Mouse (Mus musculus) urinary bladder, postnatal 36 days (tissue): Measurements from ENCODE around the gene Nhlrc4.

Source experiments
- DNase-seq, 2 experiments: peaks; one replicate each; pipeline ENCODE4 v3.0.0; 2022; ENCODE audit warnings: low spot score in 2 of 2, mixed read lengths in 1 of 2

Nhlrc4 gene

DNA sequence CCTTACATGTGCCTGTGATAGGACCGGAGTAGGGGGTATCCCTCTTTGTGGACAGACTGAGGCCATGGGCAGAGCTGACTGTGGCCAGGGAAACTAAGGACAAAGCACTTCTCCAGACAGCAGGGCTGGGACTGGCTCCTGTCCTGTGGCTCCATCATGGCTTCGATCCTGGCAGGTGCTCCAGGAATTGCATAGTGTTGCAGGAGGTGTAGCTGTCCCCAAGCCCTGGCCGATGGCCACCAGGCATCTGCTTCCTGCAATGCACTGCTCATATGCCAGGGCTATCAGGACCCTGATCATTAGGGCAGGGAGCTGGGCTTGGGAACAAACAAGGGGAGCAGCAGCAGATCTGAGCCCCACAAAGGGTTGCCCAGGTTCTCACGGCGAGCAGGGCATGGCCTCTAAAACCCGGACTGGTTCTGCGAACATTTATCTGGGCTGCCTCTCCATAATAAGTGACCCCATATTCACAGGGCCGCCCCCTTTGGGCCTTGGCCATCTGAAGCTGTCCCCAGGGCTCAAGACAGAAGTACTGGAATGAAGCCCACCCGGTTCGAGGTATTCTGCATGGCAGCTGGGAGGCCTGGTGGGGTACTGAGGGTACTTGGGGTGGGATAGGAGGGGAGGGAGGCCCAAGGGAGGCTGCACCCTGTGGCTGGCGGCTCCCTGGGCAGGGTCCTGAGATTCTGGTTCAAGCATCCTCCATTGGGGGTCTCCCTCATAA lies 14.2 kb upstream of the Nhlrc4 start:
- DNase-seq: no peak

DNA sequence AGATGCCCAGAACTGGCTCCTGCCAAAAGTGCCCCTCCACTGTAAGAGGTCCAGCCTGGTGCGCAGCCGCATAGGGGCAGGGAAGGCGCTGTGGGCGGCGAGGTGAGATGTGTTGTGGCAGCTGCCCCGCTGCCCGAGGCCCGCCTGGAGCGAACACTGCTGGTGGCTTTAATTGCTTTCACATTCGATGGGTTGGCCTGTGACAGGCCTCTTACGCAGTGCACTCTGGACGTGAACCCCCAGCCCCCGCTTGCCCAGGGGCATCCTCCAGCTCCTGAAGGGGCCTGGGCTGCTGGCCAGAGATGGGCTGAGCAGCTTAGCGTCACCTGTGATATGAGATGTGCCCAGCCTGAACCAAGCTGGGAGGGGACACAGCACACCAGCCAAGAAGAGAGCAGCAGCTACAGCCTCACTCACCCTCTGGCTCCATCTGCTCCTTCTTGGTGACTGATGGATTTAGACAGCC lies 12.9 kb upstream of the Nhlrc4 start:
- no peak for DNase-seq

DNA sequence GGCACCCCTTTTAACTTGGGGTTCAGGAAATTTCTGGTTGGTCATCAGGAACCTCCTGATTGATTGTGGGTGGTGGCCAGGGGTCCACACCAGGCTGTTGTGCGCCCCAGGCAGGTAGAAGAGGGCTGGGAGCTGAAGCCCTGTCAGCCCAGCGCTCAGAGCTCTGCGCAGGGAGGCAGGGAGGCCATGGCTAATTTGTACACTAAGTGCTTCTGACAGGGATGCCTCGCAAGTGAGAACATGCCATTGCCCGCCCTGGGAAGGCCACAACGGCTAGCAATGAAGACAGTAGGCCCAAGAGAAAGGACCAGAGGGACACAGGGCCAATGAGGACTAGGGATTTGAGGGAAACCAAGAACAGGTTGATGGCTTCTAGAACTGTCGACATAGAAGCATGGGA lies 11.9 kb upstream of the Nhlrc4 start:
- no peak for DNase-seq

DNA sequence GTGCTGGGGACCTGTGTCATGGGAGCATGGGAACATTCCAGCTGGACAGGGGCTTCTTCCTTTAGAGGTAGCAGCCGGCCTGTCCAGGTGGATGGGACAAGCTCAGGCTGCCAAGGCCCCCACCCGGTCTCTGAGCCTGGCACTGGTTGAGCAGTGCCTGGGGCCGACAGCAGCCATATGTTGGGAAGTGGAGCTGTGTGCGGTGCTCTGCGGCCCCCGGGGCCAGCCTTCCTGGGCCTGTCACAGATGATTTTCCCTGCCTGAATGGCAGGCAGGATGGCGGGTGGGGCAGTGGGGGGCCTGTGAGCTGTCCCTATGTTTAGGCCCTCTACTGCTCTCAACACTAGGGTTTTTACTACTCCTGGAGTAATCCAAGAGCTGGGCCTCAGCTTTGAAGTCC lies 11.4 kb upstream of the Nhlrc4 start:
- DNase-seq: no peak

GRCm38 (mm10) chr17:25955736-25956135 lies 11.0 kb upstream of the Nhlrc4 start:
- DNase-seq: no peak

- DNase-seq: no peak
These were observed 9.9 kb upstream of the Nhlrc4 start for GRCm38 (mm10) chr17:25954671-25955070.

DNA sequence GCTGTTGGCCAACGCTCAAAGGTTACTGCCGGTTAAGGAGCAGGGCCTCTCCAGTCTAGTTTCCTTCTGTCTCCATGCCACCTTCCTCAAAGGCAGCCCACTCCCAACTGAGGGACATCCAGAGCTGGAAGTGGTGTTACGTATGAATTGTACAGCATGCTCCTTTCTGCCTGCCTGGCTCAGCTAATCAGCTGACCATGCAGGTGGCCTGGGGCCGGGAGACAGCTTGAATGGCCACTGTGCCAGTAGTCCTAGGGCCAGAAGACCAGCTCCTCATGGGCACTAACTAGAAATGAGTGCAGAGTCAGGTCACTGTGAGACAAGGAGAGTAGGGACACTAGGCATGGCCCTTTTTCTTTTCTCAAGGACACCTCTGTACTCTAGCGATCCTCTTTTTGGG lies 8.4 kb upstream of the Nhlrc4 start:
- no peak for DNase-seq

DNA sequence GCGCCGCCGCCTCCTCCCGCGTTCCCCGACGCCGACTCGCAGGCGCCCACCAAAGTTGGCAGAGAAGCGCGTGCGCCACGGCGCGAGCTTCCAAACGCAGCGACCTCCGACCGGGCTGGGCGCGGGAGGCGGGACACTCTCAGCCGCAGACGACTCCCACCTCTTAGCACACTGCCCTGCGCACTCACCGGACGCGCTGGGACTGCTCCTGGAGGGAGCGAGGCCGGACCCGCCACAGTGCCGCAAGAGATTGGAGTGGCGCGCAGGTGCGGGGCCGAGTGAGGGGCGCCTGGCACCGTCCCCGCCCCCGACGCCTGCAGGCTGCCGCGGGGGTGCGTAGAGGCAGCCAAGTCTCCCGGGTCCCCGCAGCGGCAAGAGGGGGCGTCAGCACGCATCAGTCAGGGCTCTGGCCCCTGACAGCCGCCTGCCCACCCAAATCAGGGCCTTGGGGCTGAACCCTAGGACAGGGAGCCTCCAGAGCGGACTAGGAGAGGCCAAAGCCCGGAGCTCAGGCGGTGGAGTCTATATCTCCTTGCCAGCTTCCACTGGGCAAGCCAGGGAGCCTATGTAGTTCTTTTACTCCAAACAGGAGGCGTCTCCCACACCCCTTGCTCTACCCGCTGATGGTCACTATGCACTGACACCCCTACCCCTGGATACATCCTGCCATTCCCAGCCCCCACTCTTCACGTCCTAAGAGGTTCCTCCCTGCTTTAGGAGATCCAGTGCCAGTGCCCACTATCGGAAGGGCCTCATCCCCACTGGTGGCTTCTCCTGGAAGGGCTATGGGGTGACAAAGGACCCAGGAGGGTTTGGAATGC lies 7.3 kb upstream of the Nhlrc4 start, which contains the start of gene A930017K11Rik:
Gene A930017K11Rik (minus strand): TSS at position 763 of the 821 bp plus-strand sequence.
- DNase-seq: no peak

DNA sequence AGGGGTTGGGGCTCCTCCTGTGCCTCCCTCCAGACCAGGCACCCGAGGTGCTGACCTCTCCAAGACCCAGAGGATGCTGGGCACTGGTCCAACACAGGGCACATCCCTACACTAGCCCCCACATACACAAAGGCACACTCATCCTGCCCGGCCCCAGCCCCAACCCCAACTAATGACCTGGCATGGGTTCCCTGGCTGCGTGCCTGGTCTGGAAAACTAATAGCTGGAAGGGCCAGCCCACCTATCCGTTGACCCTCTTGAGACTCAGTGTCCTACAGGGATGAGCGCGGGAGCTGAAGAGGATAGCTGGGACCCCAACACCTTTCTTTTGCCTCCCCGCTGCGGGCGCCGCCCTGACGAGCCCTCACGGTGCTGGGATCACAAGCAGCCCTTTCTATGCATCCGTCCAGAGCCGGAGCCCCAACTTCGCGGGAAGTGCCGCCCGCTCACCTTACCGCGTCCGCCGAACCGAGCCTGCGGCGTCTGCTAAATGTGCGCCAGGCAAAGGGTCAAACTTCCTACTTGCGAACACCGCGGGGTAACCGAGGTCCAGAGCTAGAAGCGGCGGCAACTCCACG lies 6.6 kb upstream of the Nhlrc4 start:
- no peak for DNase-seq

DNA sequence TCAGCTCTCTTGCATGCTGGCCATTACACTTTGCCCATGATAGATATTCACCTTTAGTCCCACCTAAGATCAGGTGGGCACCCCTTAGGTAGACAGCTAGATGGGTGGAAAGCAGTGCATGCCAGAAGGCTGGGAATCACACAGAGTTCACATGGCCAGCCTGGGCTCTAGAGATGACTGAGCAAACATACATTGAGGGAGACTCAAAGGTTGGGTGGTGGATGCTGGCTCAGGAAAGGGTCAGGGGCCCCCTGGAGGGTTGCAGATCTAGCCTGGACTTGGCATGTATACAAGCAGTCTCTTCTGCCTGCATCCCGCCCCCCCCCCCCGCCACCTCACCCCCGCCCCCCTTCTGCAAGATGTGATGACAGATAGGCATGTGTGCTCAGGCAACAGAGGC lies 5.9 kb upstream of the Nhlrc4 start:
- DNase-seq: no peak

- DNase-seq: no peak
These were observed 5.2 kb upstream of the Nhlrc4 start for GRCm38 (mm10) chr17:25949981-25950380.

DNA sequence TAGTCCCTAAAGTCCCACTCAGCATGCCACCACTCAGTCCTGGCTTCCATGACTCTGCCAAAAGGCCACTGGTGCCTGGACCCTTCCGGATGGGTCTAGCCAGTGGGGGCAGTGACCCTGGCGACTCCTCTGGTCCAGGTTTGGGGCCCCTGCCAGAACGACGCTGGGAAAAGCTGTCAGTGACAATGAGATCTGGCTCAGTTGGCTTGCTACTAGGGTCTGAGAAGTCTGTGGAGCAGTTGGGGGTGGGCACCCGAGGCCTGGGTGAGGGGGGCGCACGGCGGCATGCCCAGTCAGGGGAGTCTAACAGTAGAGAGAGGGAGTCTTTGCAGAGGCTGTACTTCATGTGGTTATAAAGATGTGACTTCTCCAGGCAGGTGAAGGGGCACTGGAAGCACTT lies 3.3 kb upstream of the Nhlrc4 start:
- no peak for DNase-seq

- DNase-seq: no peak
These were observed 2.8 kb upstream of the Nhlrc4 start for GRCm38 (mm10) chr17:25947576-25947975.

DNA sequence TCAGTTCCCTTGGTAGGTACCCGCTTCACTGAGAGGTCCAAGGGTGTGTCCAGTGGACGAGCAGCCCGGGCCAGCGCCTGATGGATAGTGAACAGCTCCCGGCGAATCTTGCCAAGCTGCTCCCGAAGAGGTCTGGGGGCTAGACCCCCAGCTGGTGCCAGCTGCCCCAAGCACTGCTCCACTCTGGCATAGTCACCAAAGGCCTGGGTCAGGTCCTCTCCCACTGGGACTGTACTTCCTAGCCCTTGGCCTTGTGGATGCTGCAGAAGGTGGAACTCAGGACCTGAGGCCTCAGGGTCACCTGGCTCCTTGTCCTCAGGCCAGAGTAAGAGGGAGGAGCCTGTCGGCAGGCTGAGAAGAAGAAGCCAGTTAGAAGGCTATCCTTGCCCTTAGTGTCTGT lies 2.1 kb upstream of the Nhlrc4 start:
- DNase-seq: no peak

DNA sequence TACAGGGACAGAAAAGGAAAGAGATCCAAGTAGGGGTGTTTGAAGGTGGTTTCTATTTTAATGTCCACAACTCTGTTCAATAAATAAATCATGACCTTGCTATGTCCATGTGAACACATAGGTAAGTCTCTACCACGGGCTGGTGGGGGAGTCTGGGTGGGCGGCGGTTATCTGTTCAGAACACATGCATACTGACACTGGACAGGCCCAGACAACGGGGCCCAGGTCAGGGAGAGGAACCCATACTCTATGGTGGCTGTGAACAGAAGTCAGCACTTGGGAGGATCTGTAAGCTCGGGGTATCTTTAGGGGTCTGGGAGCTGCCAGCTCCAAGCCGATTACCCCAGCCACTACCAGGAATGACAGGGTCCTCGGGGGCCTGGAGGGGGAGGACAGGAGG lies 1.6 kb upstream of the Nhlrc4 start:
- DNase-seq: no peak

- no peak for DNase-seq
These were observed 875 bp upstream of the Nhlrc4 start for GRCm38 (mm10) chr17:25945517-25946155.

DNA sequence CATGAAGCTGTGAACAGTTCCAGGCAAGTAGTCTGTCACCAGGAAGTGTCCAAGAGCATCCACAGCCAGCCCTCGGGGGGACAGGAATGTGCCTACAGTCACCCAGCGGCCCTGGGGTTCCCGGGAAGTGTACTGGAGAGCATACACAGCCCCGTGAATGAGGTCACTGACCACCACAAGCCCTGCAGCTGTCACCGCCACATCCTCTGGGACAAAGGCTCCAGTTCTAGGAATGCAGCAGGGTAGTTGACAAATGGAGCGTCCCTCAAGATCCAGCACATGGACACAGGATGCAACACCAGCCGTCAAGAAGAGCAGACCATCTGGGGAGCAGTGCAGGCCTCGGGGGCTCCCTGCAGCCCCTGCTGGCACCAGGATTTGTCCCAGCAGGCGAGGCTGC lies 992 bp downstream of the Nhlrc4 start:
- DNase-seq: no peak

GRCm38 (mm10) chr17:25943221-25943620 lies 1.5 kb downstream of the Nhlrc4 start:
- no peak for DNase-seq

DNA sequence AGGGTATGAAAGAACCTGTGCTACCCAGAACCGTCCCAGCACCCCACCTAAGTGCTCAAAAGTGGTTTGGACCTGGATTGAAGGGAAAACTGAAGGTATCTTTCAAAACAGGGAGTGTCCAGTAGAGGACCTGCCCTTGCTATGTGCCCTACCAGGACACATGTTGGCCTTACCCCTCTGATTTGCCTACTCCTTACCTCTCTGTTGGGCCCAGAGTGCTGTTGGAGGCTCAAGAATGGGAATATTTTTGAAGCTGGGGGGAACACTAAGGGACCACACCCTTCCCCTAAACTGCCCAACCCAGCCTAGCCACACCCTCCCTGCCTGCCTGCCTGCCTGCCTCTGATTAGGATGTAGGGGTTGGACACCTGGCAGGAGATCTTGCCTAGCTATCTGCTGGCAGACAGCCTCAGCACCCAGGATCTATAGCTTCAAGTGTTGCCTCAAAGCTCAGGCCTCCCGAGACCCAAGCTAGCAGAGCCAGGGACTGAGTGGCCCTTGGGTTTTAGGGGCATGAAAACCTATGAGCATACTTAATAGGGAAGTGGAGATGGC lies 2.1 kb downstream of the Nhlrc4 start:
- DNase-seq: no peak

- peak; percentile 72 to 75 for DNase-seq
These were observed 3.1 kb downstream of the Nhlrc4 start for GRCm38 (mm10) chr17:25941511-25942241.

- peak in 1 of 2 experiments; percentile 36 for DNase-seq
These were observed 10.2 kb downstream of the Nhlrc4 start for GRCm38 (mm10) chr17:25934526-25934925.
